Mouse (Mus musculus): ENCODE measurements around the gene Rapgef4. TPM values are rescaled to one million over a fixed set of nuclear protein-coding genes. Genes with fewer than 3 reads are reported as not detected.

Rapgef4 gene
- polyA plus RNA-seq, 1 experiment from 2014 or later, result 5.0 TPM

- 76% methylated on average over 1 of the region's 1 CpGs for WGBS
- H3K27ac ChIP-seq (ENCODE audit: low read length), result no peak overlapping the region
- H3K9ac ChIP-seq (replicated peaks; ENCODE audit: low read depth), result no peak overlapping the region
- H3K4me2 ChIP-seq (replicated peaks; ENCODE audit: low read depth, low read length), result no peak overlapping the region
- H3K9me3 ChIP-seq (ENCODE audit: low read length), result no peaks in the 10 kb centered on the region
- H3K27me3 ChIP-seq (replicated peaks; ENCODE audit: insufficient read depth, low read length), result no peaks in the 10 kb centered on the region
- DNase-seq (ENCODE audit: low spot score) (no peak), ATAC-seq (no peak)
- H3K4me1 ChIP-seq (ENCODE audit: insufficient read depth, low read depth, low read length), result peaks cover 11% of the 10 kb centered on the region; the same call in 1 of the 2 replicates
- no peak overlapping the region for H3K4me3 ChIP-seq (ENCODE audit: low read depth, low read length)
- no peak for TF ChIP-seq CTCF (IDR thresholded peaks at IDR 0.05)
- H3K36me3 ChIP-seq (ENCODE audit: insufficient read depth, low read length), result no peaks in the 10 kb centered on the region
Measured at GRCm38 (mm10) chr2:72153851-72154250, 172.8 kb downstream of the Rapgef4 start.

GRCm38 (mm10) chr2:72155102-72155773, 174.2 kb downstream of the Rapgef4 start:
- no peak overlapping the region for H3K27ac ChIP-seq (ENCODE audit: low read length)
- H3K4me3 ChIP-seq (ENCODE audit: low read depth, low read length), result no peak overlapping the region
- no peaks in the 10 kb centered on the region for H3K9me3 ChIP-seq (ENCODE audit: low read length)
- H3K4me2 ChIP-seq (replicated peaks; ENCODE audit: low read depth, low read length), result no peak overlapping the region
- peaks cover 11% of the 10 kb centered on the region; the same call in 1 of the 2 replicates for H3K4me1 ChIP-seq (ENCODE audit: insufficient read depth, low read depth, low read length)
- ATAC-seq, result peak; percentile 67
- H3K36me3 ChIP-seq (ENCODE audit: insufficient read depth, low read length), result no peaks in the 10 kb centered on the region
- H3K27me3 ChIP-seq (replicated peaks; ENCODE audit: insufficient read depth, low read length), result no peaks in the 10 kb centered on the region
- no peak overlapping the region for H3K9ac ChIP-seq (replicated peaks; ENCODE audit: low read depth)
- peak; percentile 49; the same call in 1 of the 2 replicates for TF ChIP-seq EP300 (IDR thresholded peaks at IDR 0.05)
- no peak for TF ChIP-seq CTCF (IDR thresholded peaks at IDR 0.05)
- DNase-seq (ENCODE audit: low spot score), result peak; percentile 75
- WGBS, result 21% methylated on average over 8 of the region's 8 CpGs

- no peak for DNase-seq (ENCODE audit: low spot score)
- no peak for ATAC-seq
- Histone ChIP-seq H3K4me1 (ENCODE audit: insufficient read depth, low read depth, low read length) (peaks cover 11% of the 10 kb centered on the region; the same call in 1 of the 2 replicates), H3K27ac (ENCODE audit: low read length) (no peak overlapping the region), H3K27me3 (replicated peaks; ENCODE audit: insufficient read depth, low read length) (no peaks in the 10 kb centered on the region), H3K9me3 (ENCODE audit: low read length) (no peaks in the 10 kb centered on the region), H3K4me3 (ENCODE audit: low read depth, low read length) (no peak overlapping the region), H3K9ac (replicated peaks; ENCODE audit: low read depth) (no peak overlapping the region), H3K36me3 (ENCODE audit: insufficient read depth, low read length) (no peaks in the 10 kb centered on the region), H3K4me2 (replicated peaks; ENCODE audit: low read depth, low read length) (no peak overlapping the region)
- TF ChIP-seq CTCF (IDR thresholded peaks at IDR 0.05), result no peak
- no peak for TF ChIP-seq EP300 (IDR thresholded peaks at IDR 0.05)
- 85% methylated on average over 5 of the region's 5 CpGs for WGBS
Measured at GRCm38 (mm10) chr2:72156484-72156883, 175.4 kb downstream of the Rapgef4 start.

GRCm38 (mm10) chr2:72157561-72157960, 176.5 kb downstream of the Rapgef4 start:
- WGBS, result 11% methylated on average over 9 of the region's 9 CpGs
- Histone ChIP-seq H3K4me1 (ENCODE audit: insufficient read depth, low read depth, low read length) (peaks cover 11% of the 10 kb centered on the region; the same call in 1 of the 2 replicates), H3K27me3 (replicated peaks; ENCODE audit: insufficient read depth, low read length) (no peaks in the 10 kb centered on the region), H3K9ac (replicated peaks; ENCODE audit: low read depth) (no peak overlapping the region), H3K4me2 (replicated peaks; ENCODE audit: low read depth, low read length) (0 out of 2 replicates have a peak overlapping the region, but pooled peaks have one; percentile 2), H3K4me3 (ENCODE audit: low read depth, low read length) (no peak overlapping the region), H3K36me3 (ENCODE audit: insufficient read depth, low read length) (no peaks in the 10 kb centered on the region), H3K27ac (ENCODE audit: low read length) (no peak overlapping the region), H3K9me3 (ENCODE audit: low read length) (no peaks in the 10 kb centered on the region)
- DNase-seq (ENCODE audit: low spot score) (peak; percentile 36), ATAC-seq (peak; percentile 37)
- TF ChIP-seq EP300 (IDR thresholded peaks at IDR 0.05) (no peak), CTCF (IDR thresholded peaks at IDR 0.05) (no peak)

- no peak overlapping the region for H3K4me2 ChIP-seq (replicated peaks; ENCODE audit: low read depth, low read length)
- no peaks in the 10 kb centered on the region for H3K27me3 ChIP-seq (replicated peaks; ENCODE audit: insufficient read depth, low read length)
- H3K9ac ChIP-seq (replicated peaks; ENCODE audit: low read depth), result no peak overlapping the region
- H3K27ac ChIP-seq (ENCODE audit: low read length), result no peak overlapping the region
- no peak overlapping the region for H3K4me3 ChIP-seq (ENCODE audit: low read depth, low read length)
- DNase-seq (ENCODE audit: low spot score) (no peak), ATAC-seq (no peak)
- peaks cover 11% of the 10 kb centered on the region; the same call in 1 of the 2 replicates for H3K4me1 ChIP-seq (ENCODE audit: insufficient read depth, low read depth, low read length)
- 61% methylated on average over 5 of the region's 5 CpGs for WGBS
- TF ChIP-seq EP300 (IDR thresholded peaks at IDR 0.05), result no peak
- no peaks in the 10 kb centered on the region for H3K9me3 ChIP-seq (ENCODE audit: low read length)
- H3K36me3 ChIP-seq (ENCODE audit: insufficient read depth, low read length), result no peaks in the 10 kb centered on the region
Measured at GRCm38 (mm10) chr2:72158045-72158444, 177.0 kb downstream of the Rapgef4 start.

GRCm38 (mm10) chr2:72158691-72159225, 177.7 kb downstream of the Rapgef4 start:
- Histone ChIP-seq H3K4me1 (ENCODE audit: insufficient read depth, low read depth, low read length) (peaks cover 11% of the 10 kb centered on the region; the same call in 1 of the 2 replicates), H3K36me3 (ENCODE audit: insufficient read depth, low read length) (no peaks in the 10 kb centered on the region), H3K27ac (ENCODE audit: low read length) (no peak overlapping the region), H3K9me3 (ENCODE audit: low read length) (no peaks in the 10 kb centered on the region), H3K4me3 (ENCODE audit: low read depth, low read length) (no peak overlapping the region), H3K27me3 (replicated peaks; ENCODE audit: insufficient read depth, low read length) (no peaks in the 10 kb centered on the region), H3K4me2 (replicated peaks; ENCODE audit: low read depth, low read length) (no peak overlapping the region), H3K9ac (replicated peaks; ENCODE audit: low read depth) (no peak overlapping the region)
- DNase-seq (ENCODE audit: low spot score) (no peak), ATAC-seq (no peak; the same call in 1 of the 2 replicates)
- TF ChIP-seq EP300 (IDR thresholded peaks at IDR 0.05), result no peak
- no peak for TF ChIP-seq CTCF (IDR thresholded peaks at IDR 0.05)
- 62% methylated on average over 10 of the region's 10 CpGs for WGBS

All from lung, postnatal 0 days (tissue).